Mouse (Mus musculus) ES-E14 (cell line): ENCODE data around the gene Necab2.

Source experiments
- ZC3H11A ChIP-seq: IDR thresholded peaks from 2 replicates; pipeline ENCODE4 v1.6.1; 2012; ENCODE audit warnings: low read depth, mild to moderate bottlenecking, inconsistent platforms, low read length, borderline replicate concordance
- ZNF384 ChIP-seq: IDR thresholded peaks from 2 replicates; pipeline ENCODE4 v1.6.1; 2012; ENCODE audit warnings: low read depth, low read length, inconsistent platforms

DNA sequence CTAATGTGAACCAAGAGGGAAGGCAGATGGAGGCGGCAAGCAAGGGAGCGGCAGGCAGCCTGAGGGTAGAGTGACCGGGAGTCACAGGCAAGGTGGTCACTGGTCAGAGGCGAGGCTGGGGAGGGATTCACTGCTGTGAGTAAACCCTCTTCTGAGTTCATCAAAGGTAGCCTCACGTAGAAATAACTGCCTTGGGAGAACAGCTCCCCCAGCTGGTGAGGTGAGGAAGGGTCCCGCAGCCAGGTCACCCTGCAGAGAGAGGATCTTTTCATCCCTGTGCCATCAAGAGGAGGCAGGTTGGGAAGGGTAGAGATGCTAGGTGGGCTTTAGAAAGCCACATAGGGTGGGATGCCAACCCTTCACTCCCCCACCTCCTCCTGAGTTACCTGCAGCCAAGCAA, 50.3 kb downstream of the Necab2 start:
- TF ChIP-seq ZC3H11A (peak; percentile 44), ZNF384 (no peak)
